Mouse (Mus musculus) neural tube, embryonic 15.5 days (tissue): ENCODE results near the gene Zfp341. TPM values are rescaled to one million over a fixed set of nuclear protein-coding genes. Genes with fewer than 3 reads are reported as not detected.

Experiments
- ATAC-seq: fragments of 200-750 bp; cut with Nextera tagmentation; 2 replicates; pipeline ENCODE4 v1.8.0; 2017; ENCODE audit warnings: mild to moderate bottlenecking, moderate TSS enrichment, moderate library complexity; ENCODE audit not compliant: low FRiP score
- H3K27ac ChIP-seq: fragments of 300-500 bp; sonication (generic); replicated peaks from 2 replicates; pipeline ENCODE4 v1.5.1; 2015; ENCODE audit warnings: mild to moderate bottlenecking, inconsistent platforms
- H3K27me3 ChIP-seq: fragments of 300-500 bp; sonication (generic); replicated peaks from 2 replicates; pipeline ENCODE4 v1.6.1; 2015; ENCODE audit warnings: inconsistent platforms
- H3K36me3 ChIP-seq: fragments of 300-500 bp; sonication (generic); 2 replicates; pipeline ENCODE4 v1.6.1; 2015; ENCODE audit warnings: inconsistent platforms
- H3K4me1 ChIP-seq: fragments of 300-500 bp; sonication (generic); 2 replicates; pipeline ENCODE4 v1.6.1; 2015; ENCODE audit warnings: inconsistent platforms
- H3K4me2 ChIP-seq: fragments of 300-500 bp; sonication (generic); 2 replicates; pipeline ENCODE4 v1.6.1; 2015; ENCODE audit warnings: inconsistent platforms, mild to moderate bottlenecking, moderate library complexity
- H3K4me3 ChIP-seq: fragments of 300-500 bp; sonication (generic); replicated peaks from 2 replicates; pipeline ENCODE4 v1.5.1; 2015; ENCODE audit warnings: mild to moderate bottlenecking, inconsistent platforms
- H3K9ac ChIP-seq: fragments of 300-500 bp; sonication (generic); replicated peaks from 2 replicates; pipeline ENCODE4 v1.6.1; 2015; ENCODE audit warnings: mild to moderate bottlenecking, inconsistent platforms
- H3K9me3 ChIP-seq: fragments of 300-500 bp; sonication (generic); replicated peaks from 2 replicates; pipeline ENCODE4 v1.6.1; 2016; ENCODE audit warnings: inconsistent platforms
- WGBS: fragments of 180-500 bp; shearing (Covaris S2); methylation state at CpG from one replicate; pipeline ENCODE4 v1.1.7; 2015; ENCODE audit warnings: mixed read lengths; 5-methylcytosine and 5-hydroxymethylcytosine counted together
- polyA plus RNA-seq: library from polyadenylated mRNA; unstranded; fragments of >200 nt; fragmentation: Nextera tagmentation; extraction: Ambion mirVana; gene quantifications from 2 replicates; pipeline ENCODE4 v1.2.1, GENCODE M21; 2015

Gene Zfp341
- polyA plus RNA-seq, 1 experiment from 2014 or later, result 2.3 TPM

GRCm38 (mm10) chr2:154571976-154572375 is 41.1 kb upstream of the Zfp341 start:
- Histone ChIP-seq H3K4me3 (no peak overlapping the region), H3K4me1 (peaks cover 30% of the 10 kb centered on the region), H3K9ac (no peak overlapping the region), H3K4me2 (no peak overlapping the region), H3K27ac (no peak overlapping the region), H3K9me3 (no peaks in the 10 kb centered on the region), H3K27me3 (no peaks in the 10 kb centered on the region), H3K36me3 (no peaks in the 10 kb centered on the region)
- 71% methylated on average over 8 of the region's 8 CpGs for WGBS
- no peak for ATAC-seq

- no peak overlapping the region for H3K4me2 ChIP-seq
- no peak overlapping the region for H3K9ac ChIP-seq
- no peaks in the 10 kb centered on the region for H3K9me3 ChIP-seq
- 89% methylated on average over 3 of the region's 3 CpGs for WGBS
- no peaks in the 10 kb centered on the region for H3K27me3 ChIP-seq
- H3K27ac ChIP-seq, result no peak overlapping the region
- no peak overlapping the region for H3K4me3 ChIP-seq
- H3K4me1 ChIP-seq, result peaks cover 35% of the 10 kb centered on the region
- no peak for ATAC-seq
- no peaks in the 10 kb centered on the region for H3K36me3 ChIP-seq
Measured at GRCm38 (mm10) chr2:154572996-154573395, 40.1 kb upstream of the Zfp341 start.

- ATAC-seq, result no peak
- Histone ChIP-seq H3K4me1 (peaks cover 22% of the 10 kb centered on the region), H3K9ac (no peak overlapping the region), H3K9me3 (no peaks in the 10 kb centered on the region), H3K36me3 (no peaks in the 10 kb centered on the region), H3K4me2 (no peak overlapping the region), H3K27ac (no peak overlapping the region), H3K4me3 (no peak overlapping the region), H3K27me3 (no peaks in the 10 kb centered on the region)
- WGBS, result 19% methylated on average over 7 of the region's 7 CpGs
Measured at GRCm38 (mm10) chr2:154574271-154574670, 38.8 kb upstream of the Zfp341 start.

GRCm38 (mm10) chr2:154576876-154577743 is 36.0 kb upstream of the Zfp341 start:
- no peak overlapping the region for H3K9ac ChIP-seq
- WGBS, result 23% methylated on average over 12 of the region's 12 CpGs

GRCm38 (mm10) chr2:154577744-154578067 is 35.4 kb upstream of the Zfp341 start:
- ATAC-seq, result no peak
- Histone ChIP-seq H3K9ac (no peak overlapping the region), H3K4me1 (peaks cover 11% of the 10 kb centered on the region), H3K4me2 (no peak overlapping the region), H3K27ac (0 out of 2 replicates have a peak overlapping the region, but pooled peaks have one; percentile 9), H3K9me3 (no peaks in the 10 kb centered on the region), H3K36me3 (no peaks in the 10 kb centered on the region), H3K4me3 (no peak overlapping the region), H3K27me3 (no peaks in the 10 kb centered on the region)
- 55% methylated on average over 6 of the region's 6 CpGs for WGBS

More at GRCm38 (mm10) chr2:154576876-154577743, 36.0 kb upstream of the Zfp341 start:
- Histone ChIP-seq H3K36me3 (no peaks in the 10 kb centered on the region), H3K4me3 (no peak overlapping the region), H3K4me2 (no peak overlapping the region), H3K27ac (0 out of 2 replicates have a peak overlapping the region, but pooled peaks have one; percentile 9), H3K9me3 (no peaks in the 10 kb centered on the region), H3K4me1 (peaks cover 11% of the 10 kb centered on the region), H3K27me3 (no peaks in the 10 kb centered on the region)
- ATAC-seq, result no peak

GRCm38 (mm10) chr2:154580586-154580985 is 32.5 kb upstream of the Zfp341 start:
- no peaks in the 10 kb centered on the region for H3K9me3 ChIP-seq
- H3K4me1 ChIP-seq, result peaks cover 30% of the 10 kb centered on the region
- 83% methylated on average over 8 of the region's 8 CpGs for WGBS
- H3K4me2 ChIP-seq, result no peak overlapping the region
- no peak overlapping the region for H3K27ac ChIP-seq
- no peaks in the 10 kb centered on the region for H3K36me3 ChIP-seq
- H3K9ac ChIP-seq, result no peak overlapping the region
- no peaks in the 10 kb centered on the region for H3K27me3 ChIP-seq
- H3K4me3 ChIP-seq, result no peak overlapping the region
- ATAC-seq, result no peak

- Histone ChIP-seq H3K9me3 (no peaks in the 10 kb centered on the region), H3K4me3 (no peak overlapping the region), H3K27me3 (no peaks in the 10 kb centered on the region), H3K27ac (no peak overlapping the region), H3K36me3 (0 out of 2 replicates have a peak, but pooled peaks cover under 1% of the 10 kb centered on the region), H3K4me1 (peaks cover 30% of the 10 kb centered on the region), H3K9ac (no peak overlapping the region), H3K4me2 (no peak overlapping the region)
- no peak for ATAC-seq
- WGBS, result 93% methylated on average over 1 of the region's 1 CpGs
Measured at GRCm38 (mm10) chr2:154581421-154581820, 31.7 kb upstream of the Zfp341 start.

GRCm38 (mm10) chr2:154583906-154584872 is 28.9 kb upstream of the Zfp341 start:
- Histone ChIP-seq H3K27ac (no peak overlapping the region), H3K4me1 (peaks cover 18% of the 10 kb centered on the region), H3K4me3 (no peak overlapping the region), H3K36me3 (peaks cover 7% of the 10 kb centered on the region; the same call in 1 of the 2 replicates), H3K27me3 (no peaks in the 10 kb centered on the region), H3K9me3 (no peaks in the 10 kb centered on the region), H3K4me2 (no peak overlapping the region), H3K9ac (no peak overlapping the region)
- ATAC-seq, result peak; percentile 67; the same call in 1 of the 2 replicates
- WGBS, result 43% methylated on average over 15 of the region's 15 CpGs

- Histone ChIP-seq H3K4me3 (no peak overlapping the region), H3K27ac (no peak overlapping the region), H3K4me2 (no peak overlapping the region), H3K36me3 (peaks cover 7% of the 10 kb centered on the region; the same call in 1 of the 2 replicates), H3K27me3 (no peaks in the 10 kb centered on the region), H3K4me1 (peaks cover 18% of the 10 kb centered on the region), H3K9me3 (no peaks in the 10 kb centered on the region), H3K9ac (no peak overlapping the region)
- ATAC-seq, result no peak
- WGBS, result 49% methylated on average over 17 of the region's 17 CpGs
Measured at GRCm38 (mm10) chr2:154584931-154585601, 28.0 kb upstream of the Zfp341 start.

- Histone ChIP-seq H3K9me3 (no peaks in the 10 kb centered on the region), H3K4me3 (no peak overlapping the region), H3K4me2 (no peak overlapping the region), H3K9ac (no peak overlapping the region), H3K4me1 (peaks cover 18% of the 10 kb centered on the region), H3K27ac (no peak overlapping the region), H3K27me3 (no peaks in the 10 kb centered on the region), H3K36me3 (peaks cover 7% of the 10 kb centered on the region; the same call in 1 of the 2 replicates)
- no peak for ATAC-seq
- WGBS, result 76% methylated on average over 5 of the region's 5 CpGs
Measured at GRCm38 (mm10) chr2:154586405-154586804, 26.7 kb upstream of the Zfp341 start.

GRCm38 (mm10) chr2:154589051-154589450 is 24.0 kb upstream of the Zfp341 start:
- 84% methylated on average over 4 of the region's 4 CpGs for WGBS
- no peak for ATAC-seq
- Histone ChIP-seq H3K9ac (no peak overlapping the region), H3K27me3 (no peaks in the 10 kb centered on the region), H3K4me3 (no peak overlapping the region), H3K36me3 (peaks cover 12% of the 10 kb centered on the region), H3K4me1 (peaks cover 15% of the 10 kb centered on the region), H3K9me3 (no peaks in the 10 kb centered on the region), H3K27ac (no peak overlapping the region), H3K4me2 (no peak overlapping the region)
